Mouse (Mus musculus) forebrain, embryonic 11.5 days (tissue): ENCODE measurements at regions not wholly inside any gene's neighbourhood (a gene's known extent, or its start where the extent isn't known, plus 50 kb on each side); places are given as distances from the start of the nearest gene placed in this dataset.

ENCODE experiments used
- ATAC-seq: fragments of 200-750 bp; cut with Nextera tagmentation; replicated peaks from 2 replicates; pipeline ENCODE4 v1.8.0; 2017; ENCODE audit warnings: moderate TSS enrichment; ENCODE audit not compliant: low FRiP score
- DNase-seq: peaks from one replicate; pipeline ENCODE4 v3.0.0-alpha.2; 2017; ENCODE audit warnings: low spot score
- H3K27ac ChIP-seq: fragments of 300-500 bp; sonication (generic); 2 replicates; pipeline ENCODE4 v1.5.1; 2014; ENCODE audit warnings: low read depth, low read length
- H3K27me3 ChIP-seq: fragments of 300-500 bp; sonication (generic); 2 replicates; pipeline ENCODE4 v1.6.1; 2014; ENCODE audit warnings: mild to moderate bottlenecking, low read length, mixed read lengths; ENCODE audit not compliant: control insufficient read depth, insufficient read depth
- H3K36me3 ChIP-seq: fragments of 300-500 bp; sonication (generic); 2 replicates; pipeline ENCODE4 v1.6.1; 2014; ENCODE audit warnings: mild to moderate bottlenecking, low read length, moderate library complexity, mixed read lengths; ENCODE audit not compliant: control insufficient read depth, insufficient read depth
- H3K4me1 ChIP-seq: fragments of 300-500 bp; sonication (generic); replicated peaks from 2 replicates; pipeline ENCODE4 v1.6.1; 2014; ENCODE audit warnings: low read length, mixed read lengths; ENCODE audit not compliant: control insufficient read depth, insufficient read depth
- H3K4me2 ChIP-seq: fragments of 300-500 bp; sonication (generic); 2 replicates; pipeline ENCODE4 v1.6.1; 2014; ENCODE audit warnings: low read depth, mild to moderate bottlenecking, low read length, moderate library complexity, mixed read lengths; ENCODE audit not compliant: severe bottlenecking
- H3K4me3 ChIP-seq: fragments of 300-500 bp; sonication (generic); 2 replicates; pipeline ENCODE4 v1.5.1; 2014; ENCODE audit warnings: low read depth, low read length
- H3K9ac ChIP-seq: fragments of 300-500 bp; sonication (generic); 2 replicates; pipeline ENCODE4 v1.6.1; 2014; ENCODE audit warnings: low read length
- H3K9me3 ChIP-seq: fragments of 300-500 bp; sonication (generic); 2 replicates; pipeline ENCODE4 v1.6.1; 2016; ENCODE audit warnings: low read length, mixed read lengths; ENCODE audit not compliant: control insufficient read depth
- WGBS: fragments of 180-500 bp; shearing (Covaris S2); extraction: QIAGEN DNeasy Blood & Tissue Kit; methylation state at CpG from one replicate; pipeline ENCODE4 v1.1.7; 2014; 5-methylcytosine and 5-hydroxymethylcytosine counted together

- ATAC-seq (no peak), DNase-seq (no peak)
- WGBS, result 86% methylated on average over 11 of the region's 11 CpGs
- H3K27me3 ChIP-seq, result peaks cover 15% of the 10 kb centered on the region
- no peak overlapping the region for H3K9ac ChIP-seq
- H3K36me3 ChIP-seq, result no peaks in the 10 kb centered on the region
- H3K27ac ChIP-seq, result no peak overlapping the region
- H3K4me1 ChIP-seq, result peaks cover 8% of the 10 kb centered on the region
- no peaks in the 10 kb centered on the region for H3K9me3 ChIP-seq
- H3K4me2 ChIP-seq, result no peak overlapping the region
- no peak overlapping the region for H3K4me3 ChIP-seq
These were observed 227.1 kb upstream of the Nfe2l3 start for GRCm38 (mm10) chr6:51205411-51205810.

GRCm38 (mm10) chr6:51206712-51207505, 225.6 kb upstream of the Nfe2l3 start:
- Histone ChIP-seq H3K4me3 (no peak overlapping the region), H3K9ac (no peak overlapping the region), H3K4me1 (peaks cover 8% of the 10 kb centered on the region), H3K27ac (no peak overlapping the region), H3K27me3 (peaks cover 15% of the 10 kb centered on the region), H3K36me3 (no peaks in the 10 kb centered on the region), H3K9me3 (no peaks in the 10 kb centered on the region), H3K4me2 (no peak overlapping the region; the same call in 1 of the 2 replicates)
- 0 out of 2 replicates have a peak, but pooled peaks have one; percentile 37 for ATAC-seq
- WGBS, result 5% methylated on average over 11 of the region's 11 CpGs
- peak; percentile 81 for DNase-seq

- peak overlapping the region; percentile 5; the same call in 1 of the 2 replicates for H3K4me3 ChIP-seq
- no peaks in the 10 kb centered on the region for H3K36me3 ChIP-seq
- ATAC-seq (peak; percentile 45), DNase-seq (peak; percentile 57)
- peaks cover 8% of the 10 kb centered on the region for H3K4me1 ChIP-seq
- H3K9ac ChIP-seq, result peak overlapping the region; percentile 32
- peak overlapping the region; percentile 36 for H3K4me2 ChIP-seq
- 3% methylated on average over 20 of the region's 21 CpGs for WGBS
- H3K27ac ChIP-seq, result 0 out of 2 replicates have a peak overlapping the region, but pooled peaks have one; percentile 3
- H3K27me3 ChIP-seq, result peaks cover 15% of the 10 kb centered on the region
- H3K9me3 ChIP-seq, result no peaks in the 10 kb centered on the region
These were observed 224.7 kb upstream of the Nfe2l3 start for GRCm38 (mm10) chr6:51207587-51208361.

GRCm38 (mm10) chr6:51208660-51209396, 223.6 kb upstream of the Nfe2l3 start:
- H3K4me3 ChIP-seq, result no peak overlapping the region
- H3K36me3 ChIP-seq, result no peaks in the 10 kb centered on the region
- no peak overlapping the region for H3K27ac ChIP-seq
- no peaks in the 10 kb centered on the region for H3K9me3 ChIP-seq
- peaks cover 15% of the 10 kb centered on the region for H3K27me3 ChIP-seq
- peak; percentile 71 for DNase-seq
- H3K4me2 ChIP-seq, result no peak overlapping the region
- H3K9ac ChIP-seq, result no peak overlapping the region
- ATAC-seq, result peak; percentile 73; the same call in 1 of the 2 replicates
- WGBS, result 1% methylated on average over 6 of the region's 6 CpGs
- H3K4me1 ChIP-seq, result peaks cover 8% of the 10 kb centered on the region

GRCm38 (mm10) chr6:51211418-51211817, 221.1 kb upstream of the Nfe2l3 start:
- Histone ChIP-seq H3K27ac (no peak overlapping the region), H3K4me3 (no peak overlapping the region), H3K9ac (no peak overlapping the region), H3K4me2 (no peak overlapping the region), H3K4me1 (peaks cover 8% of the 10 kb centered on the region), H3K27me3 (peaks cover 14% of the 10 kb centered on the region), H3K9me3 (no peaks in the 10 kb centered on the region), H3K36me3 (no peaks in the 10 kb centered on the region)
- 66% methylated on average over 7 of the region's 7 CpGs for WGBS
- DNase-seq, result no peak
- no peak for ATAC-seq

GRCm38 (mm10) chr6:51212216-51212615, 220.3 kb upstream of the Nfe2l3 start:
- Histone ChIP-seq H3K4me2 (no peak overlapping the region), H3K4me3 (no peak overlapping the region), H3K27ac (no peak overlapping the region), H3K36me3 (no peaks in the 10 kb centered on the region), H3K9me3 (no peaks in the 10 kb centered on the region), H3K9ac (no peak overlapping the region), H3K4me1 (peaks cover 3% of the 10 kb centered on the region), H3K27me3 (peaks cover 9% of the 10 kb centered on the region)
- 87% methylated on average over 8 of the region's 8 CpGs for whole genome bisulfite sequencing
- DNase-seq (no peak), ATAC-seq (no peak)

GRCm38 (mm10) chr6:51215371-51215770, 217.1 kb upstream of the Nfe2l3 start:
- Histone ChIP-seq H3K4me3 (no peak overlapping the region), H3K9ac (no peak overlapping the region), H3K9me3 (no peaks in the 10 kb centered on the region), H3K27me3 (no peaks in the 10 kb centered on the region; the same call in 1 of the 2 replicates), H3K4me2 (no peak overlapping the region), H3K27ac (no peak overlapping the region), H3K4me1 (no peaks in the 10 kb centered on the region), H3K36me3 (no peaks in the 10 kb centered on the region)
- no peak for DNase-seq
- WGBS, result 90% methylated on average over 10 of the region's 10 CpGs
- ATAC-seq, result no peak

- no peaks in the 10 kb centered on the region for H3K9me3 ChIP-seq
- DNase-seq, result no peak
- H3K36me3 ChIP-seq, result no peaks in the 10 kb centered on the region
- 82% methylated on average over 8 of the region's 8 CpGs for WGBS
- H3K4me3 ChIP-seq, result no peak overlapping the region
- no peak overlapping the region for H3K9ac ChIP-seq
- no peak for ATAC-seq
- H3K27me3 ChIP-seq, result no peaks in the 10 kb centered on the region; the same call in 1 of the 2 replicates
- H3K27ac ChIP-seq, result no peak overlapping the region
- H3K4me1 ChIP-seq, result no peaks in the 10 kb centered on the region
- H3K4me2 ChIP-seq, result no peak overlapping the region
These were observed 216.0 kb upstream of the Nfe2l3 start for GRCm38 (mm10) chr6:51216472-51216871.
